Mouse (Mus musculus): ENCODE results near the gene Mpc1.

DNA sequence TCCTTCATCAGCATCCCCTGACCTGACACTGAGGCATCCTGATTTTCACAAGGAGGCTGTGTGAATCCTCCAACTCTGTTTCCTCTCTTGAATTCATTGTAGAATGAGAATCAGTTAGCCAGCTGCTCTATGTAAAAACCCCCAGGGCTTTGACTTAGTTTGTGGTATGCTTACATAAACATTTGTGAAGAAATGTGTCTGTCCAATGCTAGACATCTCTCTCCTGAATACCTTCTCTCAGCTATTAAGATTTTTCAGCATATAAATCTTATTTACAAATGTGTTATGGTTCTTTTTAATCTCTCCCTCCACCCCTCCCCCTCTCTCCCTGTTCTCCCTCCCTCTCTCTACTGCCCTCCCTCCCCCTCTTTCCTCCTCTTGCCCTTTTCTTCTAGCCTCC is 28.4 kb upstream of the Mpc1 start:
- TF ChIP-seq GATA1 (IDR thresholded peaks at IDR 0.05; ENCODE audit: borderline replicate concordance, low read length) (no peak), FLI1 (IDR thresholded peaks at IDR 0.05; ENCODE audit: low read length) (no peak)

Data from megakaryocyte, embryonic 14.5 days (primary cell).